Mouse (Mus musculus) cerebellum, adult 2 months (tissue): Measurements from ENCODE around the gene Dus2. TPM values are rescaled to one million over a fixed set of nuclear protein-coding genes. Genes with fewer than 3 reads are reported as not detected.

Experiments
- DNase-seq, 2 experiments: peaks; one replicate each; pipeline ENCODE4 v3.0.0; 2021
- H3K27ac ChIP-seq: fragments of 200-500 bp; 2 replicates; pipeline ENCODE4 v1.5.1; 2012; ENCODE audit warnings: low read length, control low read depth, inconsistent platforms; ENCODE audit not compliant: insufficient read depth
- H3K27me3 ChIP-seq: fragments of 200-500 bp; 2 replicates; pipeline ENCODE4 v1.6.1; 2012; ENCODE audit warnings: inconsistent platforms, mild to moderate bottlenecking, low read length, moderate library complexity; ENCODE audit not compliant: control insufficient read depth, insufficient read depth
- H3K4me1 ChIP-seq: fragments of 200-500 bp; 2 replicates; pipeline ENCODE4 v1.6.1; 2011; ENCODE audit warnings: low read length; ENCODE audit not compliant: control insufficient read depth, insufficient read depth
- H3K4me3 ChIP-seq: fragments of 200-500 bp; replicated peaks from 2 replicates; pipeline ENCODE3; 2011; ENCODE audit warnings: mild to moderate bottlenecking, low read depth, low read length, control low read depth; ENCODE audit not compliant: insufficient read depth
- CTCF ChIP-seq: fragments of 200-500 bp; IDR thresholded peaks from 2 replicates; pipeline ENCODE4 v1.5.1; 2011; ENCODE audit warnings: low read depth, mild to moderate bottlenecking, control low read depth, low read length, moderate library complexity, borderline replicate concordance; ENCODE audit not compliant: insufficient read depth
- POLR2A ChIP-seq: fragments of 200-500 bp; IDR thresholded peaks from 2 replicates; pipeline ENCODE4 v1.6.1; 2011; ENCODE audit warnings: low read length, control low read depth, borderline replicate concordance; ENCODE audit not compliant: insufficient read depth
- WGBS: fragments of 180-500 bp; shearing (Covaris S2); methylation state at CpG from one replicate; pipeline ENCODE4 v1.1.7; 2018; 5-methylcytosine and 5-hydroxymethylcytosine counted together
- polyA plus RNA-seq: library from polyadenylated mRNA; depleted of rRNA; stranded (reverse); fragments of >200 nt; gene quantifications from 2 replicates; pipeline ENCODE4 v1.2.3, GENCODE M21; 2012

The Dus2 gene
- polyA plus RNA-seq, 1 experiment, result 34.1 TPM

- 8% methylated on average over 7 of the region's 7 CpGs for WGBS
- no peak for TF ChIP-seq CTCF
- TF ChIP-seq POLR2A, result no peak
- Histone ChIP-seq H3K27ac (no peak overlapping the region), H3K27me3 (no peaks in the 10 kb centered on the region), H3K4me1 (peaks cover 11% of the 10 kb centered on the region), H3K4me3 (no peak overlapping the region)
- DNase-seq, result peak; percentile 81 to 90
Measured at GRCm38 (mm10) chr8:105959350-105959749, 31.8 kb upstream of the Dus2 start.

GRCm38 (mm10) chr8:105961101-105961500, 30.0 kb upstream of the Dus2 start:
- H3K4me3 ChIP-seq, result no peak overlapping the region
- no peak for DNase-seq
- peaks cover 11% of the 10 kb centered on the region for H3K4me1 ChIP-seq
- H3K27me3 ChIP-seq, result peaks cover 4% of the 10 kb centered on the region; the same call in 1 of the 2 replicates
- 85% methylated on average over 14 of the region's 14 CpGs for WGBS
- TF ChIP-seq POLR2A, result no peak
- TF ChIP-seq CTCF, result no peak
- no peak overlapping the region for H3K27ac ChIP-seq

DNA sequence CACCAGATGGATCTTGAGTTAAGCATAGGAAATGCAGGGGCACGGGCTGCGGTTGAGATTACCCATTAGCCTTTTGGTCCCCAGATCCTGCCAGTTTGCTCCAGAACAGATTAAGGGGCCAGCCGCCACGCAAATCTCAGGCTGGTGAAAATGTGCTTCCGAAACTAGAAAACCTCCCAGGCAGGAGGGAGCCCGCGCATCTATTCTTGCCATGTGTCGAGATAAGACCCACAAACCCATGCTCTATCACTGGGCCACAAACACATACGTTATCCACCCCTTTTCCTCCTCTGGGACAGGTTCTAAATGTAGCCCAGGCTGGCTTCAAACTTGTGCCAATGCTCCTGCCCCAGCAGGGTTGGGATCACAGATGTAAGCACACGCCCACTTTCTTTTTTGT, 29.6 kb upstream of the Dus2 start:
- no peak for TF ChIP-seq POLR2A
- no peak for TF ChIP-seq CTCF
- H3K4me3 ChIP-seq, result no peak overlapping the region
- no peak overlapping the region for H3K27ac ChIP-seq
- H3K27me3 ChIP-seq, result peaks cover 4% of the 10 kb centered on the region; the same call in 1 of the 2 replicates
- H3K4me1 ChIP-seq, result peaks cover 12% of the 10 kb centered on the region
- 95% methylated on average over 10 of the region's 10 CpGs for WGBS
- DNase-seq, result no peak

DNA sequence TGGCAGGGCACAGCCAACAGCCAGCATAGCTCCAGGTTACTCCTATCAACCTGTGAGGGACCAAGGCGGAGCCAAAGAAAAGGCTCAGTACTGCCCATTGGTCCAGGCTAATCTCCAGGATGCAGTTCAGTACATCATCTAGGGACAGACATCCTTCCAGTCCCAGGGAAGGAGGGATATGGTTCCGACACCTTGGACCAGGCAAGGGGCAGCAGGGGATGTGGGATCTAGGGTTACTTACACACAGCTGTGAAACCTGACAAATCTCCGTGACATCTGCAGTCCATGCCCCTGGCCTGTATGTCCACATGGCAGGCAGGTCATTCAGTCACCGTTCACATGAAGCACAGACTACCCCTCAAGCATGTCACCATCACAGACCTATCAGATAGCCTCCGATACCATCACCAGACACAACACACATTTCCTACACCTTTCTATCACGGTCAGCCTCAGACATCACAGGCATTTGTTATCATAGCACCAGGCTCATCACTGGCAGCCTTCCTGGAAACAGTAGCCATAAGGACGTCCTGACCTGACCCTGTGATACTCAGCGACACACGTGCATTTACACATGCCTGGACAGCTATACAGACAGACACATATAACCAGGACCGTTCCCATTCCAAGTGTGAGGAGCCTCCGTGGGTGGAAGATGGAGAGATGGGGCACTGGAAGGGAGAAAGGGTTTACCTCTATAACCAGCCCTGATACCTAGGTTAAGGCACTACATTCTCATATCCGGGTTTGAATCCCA, 26.5 kb upstream of the Dus2 start:
- WGBS, result 70% methylated on average over 12 of the region's 12 CpGs

GRCm38 (mm10) chr8:105965266-105965904, 25.8 kb upstream of the Dus2 start:
- Histone ChIP-seq H3K27ac (no peak overlapping the region), H3K4me1 (peaks cover 3% of the 10 kb centered on the region), H3K27me3 (peaks cover 4% of the 10 kb centered on the region; the same call in 1 of the 2 replicates), H3K4me3 (peak overlapping the region; percentile 33)
- 6% methylated on average over 40 of the region's 40 CpGs for WGBS
- TF ChIP-seq POLR2A (no peak), CTCF (no peak)
- no peak for DNase-seq

More for the DNA sequence above, 26.5 kb upstream of the Dus2 start:
- Histone ChIP-seq H3K4me1 (peaks cover 5% of the 10 kb centered on the region), H3K27ac (no peak overlapping the region), H3K27me3 (peaks cover 4% of the 10 kb centered on the region; the same call in 1 of the 2 replicates), H3K4me3 (no peak overlapping the region)
- no peak for TF ChIP-seq POLR2A
- no peak for TF ChIP-seq CTCF
- no peak for DNase-seq

DNA sequence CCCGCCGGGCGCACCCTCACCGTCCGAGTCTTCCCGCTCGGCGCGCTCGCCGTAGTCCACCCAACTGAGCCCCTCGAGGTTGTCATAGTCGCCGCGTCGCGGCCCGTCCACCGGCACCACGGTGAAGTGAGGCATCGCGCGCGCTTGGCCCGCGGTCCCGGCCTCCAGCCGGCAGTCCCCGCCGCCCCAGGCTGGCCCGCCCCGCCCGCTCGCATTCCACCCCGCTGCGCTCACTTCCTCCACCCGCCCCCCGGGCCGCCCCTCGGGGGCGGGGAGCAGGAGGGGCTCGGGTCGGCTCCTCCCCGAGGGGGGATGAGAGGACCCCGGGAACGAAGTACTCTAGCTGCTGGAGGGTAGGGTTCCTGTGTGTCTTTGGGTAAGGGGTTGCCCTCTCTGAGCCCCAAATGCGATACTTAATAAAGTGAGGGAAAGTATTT, 25.2 kb upstream of the Dus2 start, which contains the start of gene Slc12a4:
Slc12a4 (minus strand) TSS at position 193 of the 437 bp plus-strand sequence.
- Histone ChIP-seq H3K4me1 (peaks cover 3% of the 10 kb centered on the region; the same call in 1 of the 2 replicates), H3K27me3 (peaks cover 4% of the 10 kb centered on the region; the same call in 1 of the 2 replicates), H3K4me3 (peak within 1 kb of the TSS; percentile 40), H3K27ac (no peak within 1 kb of the TSS)
- TF ChIP-seq CTCF, result no peak
- TF ChIP-seq POLR2A, result no peak
- DNase-seq, result no peak
- 1% methylated on average over 45 of the region's 47 CpGs for WGBS

DNA sequence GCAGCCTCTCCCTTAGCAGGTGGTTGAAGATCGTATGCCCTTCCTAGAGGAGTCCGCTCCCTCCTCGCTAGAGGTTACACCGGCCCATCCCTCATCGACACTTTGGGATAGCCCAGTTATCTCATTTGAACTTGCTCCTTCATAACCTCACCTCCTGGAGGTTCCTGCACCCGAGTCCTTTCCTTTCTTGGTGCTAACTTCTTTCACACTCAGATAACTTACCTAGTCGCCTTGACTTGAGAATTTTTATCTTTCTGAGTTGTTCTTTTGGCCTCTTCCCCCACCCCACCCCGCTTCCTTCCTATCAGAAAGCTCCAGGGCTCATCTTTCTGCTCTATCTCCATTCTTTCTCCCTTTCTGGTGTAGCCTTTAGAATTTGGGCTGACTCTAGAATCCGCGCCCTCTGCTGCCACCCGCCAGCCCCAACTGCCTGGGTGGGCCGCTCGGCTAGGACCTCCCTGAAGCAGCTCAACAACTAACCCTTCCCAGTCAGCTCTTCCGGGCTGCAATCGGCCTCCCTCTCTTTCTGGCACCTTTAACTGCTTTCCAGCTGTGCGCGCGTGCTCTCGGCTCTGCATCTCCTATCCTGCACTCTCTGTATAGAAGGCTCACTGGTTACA, 24.3 kb upstream of the Dus2 start:
- H3K27ac ChIP-seq, result no peak overlapping the region
- 17% methylated on average over 19 of the region's 19 CpGs for WGBS
- peaks cover 4% of the 10 kb centered on the region; the same call in 1 of the 2 replicates for H3K27me3 ChIP-seq
- H3K4me3 ChIP-seq, result no peak overlapping the region
- peaks cover 3% of the 10 kb centered on the region; the same call in 1 of the 2 replicates for H3K4me1 ChIP-seq
- DNase-seq, result no peak
- TF ChIP-seq POLR2A (no peak), CTCF (no peak)

GRCm38 (mm10) chr8:105969367-105969766, 21.8 kb upstream of the Dus2 start:
- 69% methylated on average over 1 of the region's 1 CpGs for WGBS
- TF ChIP-seq CTCF (no peak), POLR2A (no peak)
- Histone ChIP-seq H3K27me3 (peaks cover 4% of the 10 kb centered on the region; the same call in 1 of the 2 replicates), H3K4me3 (no peak overlapping the region), H3K4me1 (peaks cover 3% of the 10 kb centered on the region; the same call in 1 of the 2 replicates), H3K27ac (no peak overlapping the region)
- no peak for DNase-seq
